Mouse (Mus musculus) spleen, embryonic (tissue): Measurements from ENCODE around the gene Clec2d.
"Not testable (repeated sequence)": the region's sequence is repeated elsewhere in the genome, so short reads cannot be mapped to it uniquely, and the experiment has no call there.

Experiments used
- CTCF ChIA-PET: fragments of 350-600 bp; sonication (Branson Sonifier 250); formaldehyde crosslinking; loops from one replicate; lab custom pipeline; 2022; lab: Charles Lee

Clec2d gene

GRCm38 (mm10) chr6:129180403-129181169 lies at the start of gene Clec2d:
Clec2d (plus strand) TSS chr6:129180615.
- CTCF ChIA-PET: interaction anchor here (0.5 to 1.2 kb wide), 8 partner anchors 14 to 375 kb away, joined by 3 to 12 read pairs (median 4); no protein-coding TSS in a partner anchor

GRCm38 (mm10) chr6:129132604-129133341 lies 47.6 kb upstream of the Clec2d start:
- CTCF ChIA-PET: no interaction called here

- CTCF ChIA-PET: no interaction called here
Observed at GRCm38 (mm10) chr6:129146812-129147211, 33.6 kb upstream of the Clec2d start.

- CTCF ChIA-PET: no interaction called here
Observed at GRCm38 (mm10) chr6:129160103-129160502, 20.3 kb upstream of the Clec2d start.

GRCm38 (mm10) chr6:129161136-129161535 lies 19.3 kb upstream of the Clec2d start:
- CTCF ChIA-PET: no interaction called here

- CTCF ChIA-PET: no interaction called here
Observed at GRCm38 (mm10) chr6:129161951-129162350, 18.5 kb upstream of the Clec2d start.

GRCm38 (mm10) chr6:129162587-129163159 lies 17.7 kb upstream of the Clec2d start:
- CTCF ChIA-PET: no interaction called here

GRCm38 (mm10) chr6:129163606-129164005 lies 16.8 kb upstream of the Clec2d start:
- CTCF ChIA-PET: no interaction called here

- CTCF ChIA-PET: interaction anchor here (0.6 kb wide), 1 partner anchor 57 kb away, joined by 3 read pairs; no protein-coding TSS in a partner anchor
Observed at GRCm38 (mm10) chr6:129170925-129171324, 9.5 kb upstream of the Clec2d start.

GRCm38 (mm10) chr6:129171675-129172074 lies 8.7 kb upstream of the Clec2d start:
- CTCF ChIA-PET: no interaction called here

GRCm38 (mm10) chr6:129174836-129175235 lies 5.6 kb upstream of the Clec2d start:
- CTCF ChIA-PET: interaction anchor here (0.7 kb wide), 1 partner anchor 818 kb away, joined by 3 read pairs; no protein-coding TSS in a partner anchor

- CTCF ChIA-PET: interaction anchor here (0.6 to 0.7 kb wide), 2 partner anchors 202 to 819 kb away, joined by 3 to 4 read pairs; no protein-coding TSS in a partner anchor
Observed at GRCm38 (mm10) chr6:129175612-129176011, 4.8 kb upstream of the Clec2d start.

GRCm38 (mm10) chr6:129176621-129177020 lies 3.8 kb upstream of the Clec2d start:
- CTCF ChIA-PET: interaction anchor here (0.6 kb wide), 1 partner anchor 133 kb away, joined by 6 read pairs; no protein-coding TSS in a partner anchor

- CTCF ChIA-PET: interaction anchor here (0.9 kb wide), 2 partner anchors 9 to 60 kb away, joined by 4 to 10 read pairs; no protein-coding TSS in a partner anchor
Observed at GRCm38 (mm10) chr6:129179281-129179680, 1.1 kb upstream of the Clec2d start.

GRCm38 (mm10) chr6:129179831-129180230 lies 584 bp upstream of the Clec2d start:
- CTCF ChIA-PET: interaction anchor here (0.5 to 1.2 kb wide), 6 partner anchors 9 to 374 kb away, joined by 3 to 12 read pairs (median 4); no protein-coding TSS in a partner anchor

GRCm38 (mm10) chr6:129181249-129181648 lies 834 bp downstream of the Clec2d start:
- CTCF ChIA-PET: interaction anchor here (0.6 to 1.2 kb wide), 3 partner anchors 47 to 290 kb away, joined by 3 to 6 read pairs (median 4); partner anchors contain the start of gene BC035044

GRCm38 (mm10) chr6:129181683-129182082 lies 1.3 kb downstream of the Clec2d start:
- CTCF ChIA-PET: interaction anchor here (0.6 to 1.1 kb wide), 4 partner anchors 10 to 290 kb away, joined by 3 to 6 read pairs (median 3); partner anchors contain the start of gene BC035044

- CTCF ChIA-PET: interaction anchor here (0.7 to 1.1 kb wide), 4 partner anchors 10 to 139 kb away, joined by 3 read pairs; no protein-coding TSS in a partner anchor
Observed at GRCm38 (mm10) chr6:129182518-129182917, 2.1 kb downstream of the Clec2d start.

GRCm38 (mm10) chr6:129184001-129184400 lies 3.6 kb downstream of the Clec2d start:
- CTCF ChIA-PET: not testable (repeated sequence)

- CTCF ChIA-PET: no interaction called here
Observed at GRCm38 (mm10) chr6:129184788-129185187, 4.4 kb downstream of the Clec2d start.

GRCm38 (mm10) chr6:129186022-129186421 lies 5.6 kb downstream of the Clec2d start:
- CTCF ChIA-PET: no interaction called here
